Mouse (Mus musculus) c-Kit-positive CD71-positive TER-119-negative erythroid progenitor cells, embryonic 14.5 days (primary cell): ENCODE data around the gene Acot2.
A peak's percentile ranks its signal among the peaks of the same experiment; 100 is the strongest.
"Not testable (repeated sequence)": the region's sequence is repeated elsewhere in the genome, so short reads cannot be mapped to it uniquely, and the experiment has no call there.

Experiments used
- DNase-seq: peaks from one replicate; pipeline ENCODE4 v3.0.0-alpha.2; 2013; ENCODE audit warnings: low read depth

Gene Acot2

DNA sequence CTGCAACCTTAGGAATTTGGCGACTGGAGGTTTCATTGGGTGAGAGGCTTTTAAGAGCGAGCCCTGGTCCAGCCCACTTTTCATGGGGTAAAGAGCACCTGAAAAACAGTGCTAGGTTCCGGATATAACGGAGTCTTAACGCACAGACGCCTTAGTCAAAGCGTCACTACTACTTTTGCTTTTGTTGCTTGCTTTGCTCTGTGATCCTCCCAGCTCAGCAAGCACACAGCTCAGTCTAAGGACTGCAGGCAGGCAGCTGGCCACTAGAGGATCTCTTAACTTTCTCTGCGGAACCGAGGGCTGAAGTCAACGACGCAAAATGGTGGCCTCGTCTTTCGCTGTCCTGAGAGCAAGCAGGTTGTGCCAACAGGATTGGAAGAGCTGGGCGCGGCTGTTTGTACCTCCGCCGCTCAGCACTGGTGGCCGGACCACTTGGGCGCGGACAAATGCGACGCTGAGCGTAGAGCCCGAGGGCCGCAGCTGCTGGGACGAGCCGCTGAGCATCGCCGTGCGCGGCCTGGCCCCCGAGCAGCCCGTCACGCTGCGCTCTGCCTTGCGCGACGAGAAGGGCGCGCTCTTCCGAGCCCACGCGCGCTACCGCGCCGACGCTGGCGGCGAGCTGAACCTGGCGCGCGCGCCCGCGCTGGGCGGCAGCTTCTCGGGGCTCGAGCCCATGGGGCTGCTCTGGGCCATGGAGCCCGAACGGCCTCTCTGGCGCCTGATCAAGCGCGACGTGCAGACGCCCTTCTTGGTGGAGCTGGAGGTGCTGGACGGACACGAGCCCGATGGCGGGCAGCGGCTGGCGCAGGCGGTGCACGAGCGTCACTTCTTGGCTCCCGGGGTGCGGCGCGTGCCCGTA, at the start of gene Acot2:
Gene Acot2, plus strand, starts transcription at position 279 of the 859 bp plus-strand sequence.
- peak; percentile 53 for DNase-seq

DNA sequence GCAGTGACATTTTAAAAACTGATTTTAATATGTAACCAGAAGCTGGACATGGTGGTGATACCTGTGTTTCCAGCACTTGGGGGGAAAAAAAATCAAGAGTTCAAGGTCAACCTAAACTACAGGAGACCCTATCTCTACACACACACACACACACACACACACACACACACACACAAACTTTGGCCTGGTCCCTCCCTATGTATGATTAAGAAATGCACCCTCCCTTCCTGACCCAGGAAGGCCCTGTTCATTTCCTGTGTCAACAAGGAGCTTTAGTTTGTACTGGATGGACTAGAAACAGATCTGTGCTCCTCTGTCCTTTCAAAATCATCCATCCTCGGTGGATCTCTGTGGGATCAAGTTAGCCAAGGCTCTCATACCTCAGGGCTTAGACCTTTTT, 49.1 kb upstream of the Acot2 start:
- not testable (repeated sequence) for DNase-seq

DNA sequence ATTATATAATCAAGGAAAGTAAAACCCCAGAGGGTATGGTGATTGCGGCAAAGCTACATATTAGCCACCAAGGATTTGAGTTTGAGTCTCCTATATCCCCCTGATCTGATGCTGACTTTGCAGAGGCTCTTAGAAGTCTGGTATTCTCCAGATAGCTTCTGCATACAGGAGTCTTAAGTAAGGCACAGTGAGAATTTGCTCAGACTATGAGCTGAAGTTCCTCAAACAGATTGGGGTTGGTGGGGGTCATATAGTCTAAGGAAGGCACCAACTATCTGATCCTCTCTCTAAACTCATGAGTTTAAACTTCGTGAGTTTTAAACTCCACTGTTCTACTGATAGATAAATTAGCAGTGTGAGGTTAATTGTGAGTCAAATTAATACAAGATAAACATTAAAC, 48.3 kb upstream of the Acot2 start:
- DNase-seq, result no peak

GRCm38 (mm10) chr12:83940031-83940430, 47.6 kb upstream of the Acot2 start:
- no peak for DNase-seq

DNA sequence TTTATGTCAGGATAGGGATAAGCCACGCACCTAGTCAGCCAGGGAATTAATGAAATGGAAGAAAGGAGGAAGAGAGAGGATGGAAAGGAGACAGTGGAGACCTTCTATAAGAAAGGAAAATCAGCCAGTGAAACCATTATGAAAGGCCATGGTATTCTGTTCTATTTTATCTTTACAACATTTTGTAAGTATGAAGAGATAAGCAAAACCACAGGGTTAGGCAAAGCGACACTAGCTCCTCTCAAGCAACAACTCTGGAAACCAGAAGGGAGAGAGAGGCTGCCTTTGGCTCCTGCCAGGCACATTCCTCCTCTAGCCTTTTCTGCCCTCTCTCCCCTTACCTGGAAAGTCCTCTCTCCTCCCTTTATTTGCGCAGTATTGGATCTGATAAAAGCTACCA, 45.7 kb upstream of the Acot2 start:
- no peak for DNase-seq

- DNase-seq, result no peak
These were observed 40.3 kb upstream of the Acot2 start for GRCm38 (mm10) chr12:83947260-83947811.

DNA sequence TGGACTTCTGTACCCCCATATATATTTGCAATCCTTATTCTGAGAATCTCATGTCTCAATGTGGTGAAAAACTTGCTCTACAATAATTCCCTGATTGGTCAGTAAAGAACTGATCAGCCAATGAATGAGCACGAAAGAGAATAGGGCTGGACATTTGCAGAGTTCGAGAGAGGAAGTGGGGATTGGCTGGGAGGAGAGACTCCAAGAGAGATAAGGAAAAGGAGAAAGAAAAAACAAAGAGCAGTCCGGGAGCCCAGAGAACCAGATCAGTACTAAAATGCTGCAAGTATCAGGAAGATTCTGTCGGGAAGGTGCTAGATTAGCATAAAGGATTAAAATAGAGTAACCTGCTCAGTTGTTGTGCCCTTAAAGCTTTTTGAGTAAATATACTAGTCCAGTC, 38.6 kb upstream of the Acot2 start:
- DNase-seq, result peak; percentile 64

DNA sequence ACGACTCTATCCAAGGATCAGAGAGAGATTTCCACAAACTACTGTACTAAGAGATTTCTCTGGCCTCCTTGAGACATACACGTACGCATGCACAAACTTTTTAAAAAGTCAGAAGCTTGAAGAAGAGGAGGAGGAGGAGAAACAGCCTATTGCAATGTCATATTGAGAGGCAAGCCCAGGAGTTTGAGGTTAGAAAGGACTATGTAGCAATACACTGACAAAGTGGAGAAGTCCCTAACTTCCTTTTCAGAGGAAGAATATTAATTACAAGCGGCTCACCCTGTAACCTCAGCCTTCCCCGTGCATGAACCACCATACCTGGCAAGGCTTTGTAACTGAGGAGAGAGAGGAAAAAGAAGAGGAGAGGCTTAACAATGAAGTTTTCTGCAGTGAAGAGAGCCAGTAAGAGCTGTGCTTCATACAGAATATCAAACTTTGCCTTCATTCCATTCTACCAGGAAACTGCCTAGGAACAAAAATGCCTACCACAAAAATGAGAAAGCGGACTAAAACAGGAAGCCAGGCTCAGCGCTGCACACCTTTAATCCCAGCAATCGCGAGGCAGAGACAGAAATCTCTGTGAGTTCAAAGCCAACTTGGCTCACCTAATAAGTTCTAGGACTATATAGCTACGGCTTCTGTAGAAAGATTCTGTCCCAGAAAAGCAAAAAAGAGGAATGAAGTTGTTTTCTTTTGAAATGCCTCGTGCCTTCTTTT, 37.7 kb upstream of the Acot2 start:
- no peak for DNase-seq

GRCm38 (mm10) chr12:83950493-83950839, 37.2 kb upstream of the Acot2 start, which contains the start of gene Riox1:
Gene Riox1, plus strand, starts transcription at chr12:83950608.
- DNase-seq, result peak; percentile 72

DNA sequence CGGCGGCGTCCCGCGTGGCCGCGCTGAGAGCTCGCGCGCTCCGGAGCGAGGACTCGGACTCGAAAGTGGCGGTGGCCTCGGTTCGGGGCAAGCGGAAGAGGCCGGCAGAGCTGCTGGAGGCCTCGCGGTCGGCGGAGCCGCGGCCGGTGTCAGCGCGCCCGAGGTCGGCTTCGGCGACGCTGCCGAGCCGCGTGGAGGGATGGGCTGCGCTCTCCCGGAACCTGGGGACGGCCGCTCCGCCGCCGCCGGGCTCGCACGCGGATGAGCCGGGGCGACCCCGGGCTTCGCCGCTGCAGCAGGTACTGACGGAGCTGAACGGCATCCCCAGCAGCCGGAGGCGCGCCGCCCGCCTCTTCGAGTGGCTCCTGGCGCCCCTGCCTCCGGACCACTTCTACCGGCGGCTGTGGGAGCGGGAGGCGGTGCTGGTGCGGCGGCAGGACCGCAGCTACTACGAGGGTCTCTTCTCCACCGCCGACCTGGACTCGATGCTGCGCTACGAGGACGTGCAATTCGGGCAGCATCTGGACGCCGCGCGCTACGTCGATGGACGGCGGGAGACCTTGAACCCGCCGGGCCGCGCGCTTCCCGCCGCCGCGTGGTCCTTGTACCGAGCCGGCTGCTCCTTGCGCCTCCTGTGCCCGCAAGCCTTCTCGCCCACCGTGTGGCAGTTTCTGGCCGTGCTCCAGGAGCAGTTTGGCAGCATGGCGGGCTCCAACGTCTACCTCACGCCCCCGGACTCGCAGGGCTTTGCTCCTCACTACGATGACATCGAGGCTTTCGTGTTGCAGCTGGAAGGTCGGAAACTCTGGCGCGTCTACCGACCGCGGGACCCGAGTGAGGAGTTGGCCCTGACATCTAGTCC, 36.6 kb upstream of the Acot2 start:
- no peak for DNase-seq

DNA sequence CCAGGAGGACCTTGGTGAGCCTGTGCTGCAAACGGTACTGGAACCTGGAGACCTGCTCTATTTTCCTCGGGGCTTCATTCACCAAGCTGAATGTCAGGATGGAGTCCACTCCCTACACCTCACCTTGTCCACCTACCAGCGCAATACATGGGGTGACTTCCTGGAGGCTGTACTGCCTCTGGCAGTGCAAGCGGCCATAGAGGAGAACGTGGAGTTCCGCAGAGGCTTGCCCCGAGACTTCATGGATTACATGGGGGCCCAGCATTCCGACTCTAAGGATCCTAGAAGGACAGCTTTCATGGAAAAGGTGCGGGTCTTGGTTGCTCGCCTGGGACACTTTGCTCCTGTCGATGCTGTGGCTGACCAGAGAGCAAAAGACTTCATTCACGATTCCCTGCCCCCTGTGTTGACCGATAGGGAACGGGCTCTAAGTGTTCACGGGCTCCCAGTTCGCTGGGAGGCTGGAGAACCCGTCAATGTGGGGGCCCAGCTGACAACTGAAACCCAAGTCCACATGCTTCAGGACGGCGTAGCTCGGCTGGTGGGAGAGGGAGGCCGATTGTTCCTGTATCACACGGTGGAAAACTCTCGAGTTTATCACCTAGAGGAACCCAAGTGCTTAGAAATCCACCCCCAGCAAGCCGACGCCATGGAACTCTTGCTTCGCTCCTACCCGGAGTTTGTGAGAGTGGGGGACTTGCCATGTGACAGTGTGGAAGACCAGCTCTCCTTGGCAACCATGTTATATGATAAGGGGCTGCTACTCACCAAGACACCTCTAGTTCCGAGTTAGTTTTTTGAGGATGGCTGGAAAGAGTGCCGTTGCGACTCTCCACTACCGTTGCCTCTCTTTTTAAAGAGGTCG, 35.7 kb upstream of the Acot2 start:
- DNase-seq, result no peak

DNA sequence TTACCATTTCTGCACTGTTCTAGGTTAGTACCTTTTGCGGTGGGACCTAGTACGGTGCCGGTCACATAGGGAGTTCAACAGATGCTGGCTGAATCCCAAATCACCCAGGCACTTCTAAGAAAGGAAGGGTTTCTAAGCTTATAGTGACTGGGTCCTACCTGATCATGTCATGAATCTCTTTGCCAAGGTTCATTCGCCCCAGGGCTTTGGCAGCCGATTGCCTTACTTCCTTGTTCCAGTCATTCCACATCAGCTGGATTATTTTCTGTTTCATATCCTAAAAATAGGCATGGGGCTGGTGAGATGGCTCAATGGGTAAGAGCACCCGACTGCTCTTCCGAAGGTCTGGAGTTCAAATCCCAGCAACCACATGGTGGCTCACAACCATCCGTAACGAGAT, 29.4 kb upstream of the Acot2 start:
- DNase-seq, result no peak

GRCm38 (mm10) chr12:83965235-83965634, 22.4 kb upstream of the Acot2 start:
- no peak for DNase-seq

DNA sequence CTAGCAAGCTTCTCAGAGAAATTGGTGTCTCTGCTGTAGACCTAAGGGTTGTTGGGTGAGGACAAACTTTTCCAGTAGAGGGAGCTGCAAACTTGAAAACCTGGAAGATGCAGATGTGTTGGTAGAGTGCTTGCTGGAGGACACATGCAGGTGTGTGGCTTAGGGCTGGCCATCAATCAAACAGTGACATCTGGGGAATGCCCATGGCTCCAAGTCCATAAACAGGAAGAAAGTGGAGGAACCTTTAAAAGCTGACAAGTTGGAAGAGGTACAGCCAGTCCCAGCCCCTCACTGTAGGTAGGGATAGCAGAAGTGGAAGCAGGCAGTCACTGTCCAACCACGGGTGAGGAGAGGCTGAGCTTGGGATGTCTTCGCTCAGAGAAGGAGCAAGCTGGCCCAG, 15.5 kb upstream of the Acot2 start:
- DNase-seq, result no peak

- no peak for DNase-seq
These were observed 8.8 kb upstream of the Acot2 start for GRCm38 (mm10) chr12:83978862-83979261.

DNA sequence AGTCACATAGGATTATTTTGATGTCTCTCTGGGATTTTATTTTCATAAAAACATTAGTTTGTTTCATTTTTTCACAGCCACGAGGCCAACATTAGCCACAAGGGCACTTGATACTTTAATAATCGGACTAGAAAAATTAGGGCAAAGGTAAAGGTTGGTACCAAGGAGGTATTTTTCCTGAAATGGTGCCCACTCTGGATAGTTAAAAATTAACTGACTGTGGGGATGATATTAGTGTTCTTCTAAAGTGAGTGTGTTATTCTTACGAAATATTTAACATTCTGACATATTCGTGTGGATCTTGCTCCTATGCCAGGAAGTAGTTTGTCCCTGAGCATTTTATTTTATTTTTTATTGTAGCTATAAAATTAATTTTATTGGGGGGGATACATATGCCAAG, 6.0 kb upstream of the Acot2 start:
- DNase-seq, result no peak

- no peak for DNase-seq
These were observed 2.9 kb upstream of the Acot2 start, which contains the start of gene Heatr4 for GRCm38 (mm10) chr12:83984752-83985151. Gene Heatr4, minus strand, starts transcription at chr12:83984852.

DNA sequence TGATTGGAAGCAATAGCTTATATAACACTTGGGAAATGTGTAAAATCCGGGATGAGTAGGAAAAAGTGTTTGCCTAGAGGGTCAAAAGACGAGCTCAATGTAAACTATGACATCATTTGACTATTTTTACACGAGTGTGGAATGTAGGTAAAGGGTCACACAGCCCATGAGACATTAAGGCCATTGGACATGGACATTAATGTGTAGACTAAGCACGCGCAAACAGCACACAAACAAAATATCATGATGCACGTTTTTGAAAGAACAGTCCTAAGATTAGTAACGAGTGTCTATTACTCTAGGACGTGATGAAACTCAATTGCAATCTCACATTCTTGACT, 449 bp upstream of the Acot2 start:
- no peak for DNase-seq

- no peak for DNase-seq
These were observed 822 bp downstream of the Acot2 start for GRCm38 (mm10) chr12:83988483-83988882.

- DNase-seq, result no peak
These were observed 1.7 kb downstream of the Acot2 start for GRCm38 (mm10) chr12:83989378-83989777.

- DNase-seq, result no peak
These were observed 9.6 kb downstream of the Acot2 start for GRCm38 (mm10) chr12:83997221-83997620.
